Mouse (Mus musculus): ENCODE results near the gene Urad. TPM values are rescaled to one million over a fixed set of nuclear protein-coding genes. Genes with fewer than 3 reads are reported as not detected.
A peak's percentile ranks its signal among the peaks of the same experiment; 100 is the strongest.

Urad gene
- total RNA-seq, 4 experiments from 2014 or later = not detected

DNA sequence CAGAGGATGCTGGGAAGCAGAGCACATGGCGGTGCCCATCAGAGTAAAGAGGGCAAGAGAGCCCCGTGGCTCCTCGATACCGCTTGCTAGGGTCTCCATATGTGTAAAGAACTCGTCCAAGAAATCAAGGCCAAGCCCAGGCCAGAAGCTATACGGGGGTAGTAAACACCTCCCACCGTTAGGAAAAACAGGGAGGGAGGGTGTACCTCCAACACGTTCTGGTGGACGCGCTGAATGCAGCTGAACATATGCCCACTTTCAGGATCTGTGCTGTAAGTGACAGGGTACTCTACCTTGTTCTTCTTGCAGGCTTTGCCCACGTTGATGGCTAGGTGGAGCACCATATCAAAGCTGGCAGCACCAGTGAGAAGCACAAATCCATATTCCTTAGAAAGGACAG is 3.7 kb upstream of the Urad start:
- no peak for DNase-seq (ENCODE audit: low spot score in 2 of 2)

- peak in 1 of 2 experiments; percentile 20 for DNase-seq (ENCODE audit: low spot score in 2 of 2)
Observed at GRCm38 (mm10) chr5:147323237-147323917, 1.1 kb upstream of the Urad start.

- DNase-seq (ENCODE audit: low spot score in 2 of 2) = no peak
Observed at GRCm38 (mm10) chr5:147319653-147320052, 2.6 kb downstream of the Urad start.

- no peak for DNase-seq (ENCODE audit: low spot score in 2 of 2)
Observed at GRCm38 (mm10) chr5:147317991-147318390, 4.2 kb downstream of the Urad start.

GRCm38 (mm10) chr5:147317321-147317720 is 4.9 kb downstream of the Urad start:
- DNase-seq (ENCODE audit: low spot score in 2 of 2) = no peak

DNA sequence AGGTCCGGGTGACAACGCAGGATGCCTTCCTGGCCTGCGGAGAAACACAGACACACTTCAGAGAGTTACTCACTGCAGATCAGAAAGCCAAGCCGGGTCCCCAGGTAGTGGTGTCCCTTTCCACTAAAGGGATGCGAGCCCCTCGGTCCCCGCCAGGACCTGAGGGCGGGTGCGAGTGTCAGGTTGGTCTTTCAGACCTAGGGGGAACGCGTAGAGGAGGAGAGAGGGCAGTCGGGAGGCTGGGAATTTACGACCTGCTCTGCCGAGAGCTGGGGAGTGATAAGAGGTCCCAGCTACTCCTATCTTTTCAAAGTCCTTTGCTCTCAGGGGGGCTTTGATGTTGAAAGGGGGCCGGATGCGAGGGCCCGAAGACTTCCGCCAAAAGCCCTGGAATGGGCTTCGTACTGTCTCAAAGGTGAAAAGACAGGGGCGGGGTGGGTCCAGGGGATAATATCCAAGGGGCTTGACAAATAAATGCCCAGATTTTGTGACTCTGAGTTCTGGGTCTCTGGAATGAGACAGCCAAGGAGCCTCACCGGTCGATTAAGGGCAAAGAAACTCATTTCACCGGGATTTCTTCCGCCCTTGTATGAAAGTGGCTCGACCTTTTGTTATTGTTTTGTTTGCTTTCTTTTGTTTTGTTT is 6.7 kb downstream of the Urad start:
- no peak for DNase-seq (ENCODE audit: low spot score in 2 of 2)

DNA sequence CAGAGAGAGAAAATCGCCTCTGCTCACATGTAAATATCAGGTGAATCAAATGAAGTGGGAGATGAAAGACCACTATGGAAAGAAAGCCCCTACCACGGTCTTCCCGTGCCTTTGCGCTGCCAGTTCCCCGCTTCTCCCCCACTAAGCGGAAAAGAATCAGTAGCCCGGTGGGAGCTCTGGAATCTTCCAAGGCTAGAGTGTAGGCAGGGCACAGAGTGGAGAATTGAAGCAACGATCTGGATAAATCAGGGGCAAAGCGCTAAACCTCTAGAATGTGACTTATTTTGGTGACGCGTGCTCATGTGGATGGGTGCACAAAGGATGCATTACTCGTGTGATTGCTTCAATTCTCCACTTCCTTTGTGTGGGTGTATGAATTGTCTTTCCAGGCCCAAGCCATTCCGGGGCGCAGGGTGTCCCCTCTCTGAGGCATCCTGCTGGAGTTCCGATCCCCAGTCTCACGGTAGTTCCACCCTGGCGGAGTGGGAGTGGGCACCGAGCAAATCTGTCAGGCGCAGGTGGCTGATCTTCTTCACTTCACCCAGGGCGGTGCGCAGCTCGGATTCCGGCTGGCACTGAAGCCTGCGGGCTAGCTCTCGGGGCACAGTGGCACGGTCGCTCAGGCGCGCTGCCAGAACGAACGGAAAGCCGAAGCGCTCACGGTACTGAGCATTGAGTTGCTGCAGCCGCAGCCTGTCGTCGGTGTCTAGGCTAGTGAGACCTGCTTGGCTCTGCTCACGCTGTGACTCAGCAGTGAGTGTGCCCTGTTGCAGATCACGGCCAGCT is 7.4 kb downstream of the Urad start:
- DNase-seq (ENCODE audit: low spot score in 2 of 2) = peak in 1 of 2 experiments; percentile 23

DNA sequence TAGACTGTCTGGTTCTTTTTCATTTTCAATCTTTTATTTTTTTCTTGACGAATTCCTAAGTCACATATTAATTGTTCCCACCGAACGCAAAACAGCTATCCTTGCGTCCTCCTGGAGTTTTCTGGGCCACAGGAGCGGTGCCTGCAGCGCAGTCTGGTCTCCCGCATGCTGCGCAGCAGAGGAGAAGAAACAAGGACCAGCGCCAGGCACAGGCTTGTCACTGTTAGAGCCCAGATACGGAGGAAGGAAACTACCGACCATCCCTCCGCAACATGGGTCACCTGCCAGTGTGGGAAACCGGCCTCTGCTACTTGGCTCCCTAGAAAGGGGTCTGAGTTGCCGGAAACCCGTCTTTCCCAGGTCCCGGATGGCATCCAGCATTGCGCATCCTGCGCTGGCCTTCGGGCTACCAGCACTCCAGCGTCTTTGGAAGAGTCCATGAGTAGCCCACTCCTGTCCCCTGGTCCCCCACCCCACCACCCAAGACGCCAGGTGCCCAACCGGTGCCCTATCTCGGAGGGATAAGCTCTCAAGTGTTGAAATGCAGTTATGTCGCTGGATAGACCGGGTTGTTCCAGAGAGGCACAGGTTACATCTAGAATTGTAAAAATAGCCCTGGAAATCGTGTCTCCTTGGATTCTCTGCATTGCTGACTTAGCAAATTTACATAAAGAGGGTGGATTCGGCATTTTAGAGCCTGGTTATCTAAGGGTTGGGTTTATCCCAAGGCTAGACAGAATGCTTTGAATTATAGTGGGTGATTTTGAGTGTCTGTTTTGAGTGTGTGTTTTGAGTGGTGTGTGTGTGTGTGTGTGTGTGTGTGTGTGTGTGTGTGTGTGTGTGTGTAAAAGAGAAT is 9.2 kb downstream of the Urad start:
- DNase-seq (ENCODE audit: low spot score in 2 of 2) = no peak

DNA sequence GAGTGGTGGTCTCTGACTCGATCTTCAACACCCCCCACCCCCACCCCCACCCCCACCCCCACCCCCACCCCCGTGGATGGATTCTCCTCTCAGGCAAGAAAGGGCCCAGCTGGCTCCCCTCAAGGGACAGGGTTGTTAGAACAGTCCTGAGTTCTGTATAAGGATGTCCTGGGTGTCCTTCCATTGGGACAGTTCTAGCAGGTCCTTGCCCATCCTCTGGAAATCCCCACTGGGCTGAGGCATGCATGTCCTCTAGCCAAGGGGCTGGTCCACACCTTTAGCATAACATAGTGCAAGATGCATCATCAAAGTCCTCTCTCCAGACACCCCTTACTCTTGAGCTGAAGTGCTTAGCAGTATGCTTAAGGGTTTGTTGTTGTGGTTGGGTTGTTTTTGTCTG is 12.5 kb downstream of the Urad start:
- no peak for DNase-seq (ENCODE audit: low spot score in 2 of 2)

- no peak for DNase-seq (ENCODE audit: low spot score in 2 of 2)
Observed at GRCm38 (mm10) chr5:147308451-147308850, 13.8 kb downstream of the Urad start.

DNA sequence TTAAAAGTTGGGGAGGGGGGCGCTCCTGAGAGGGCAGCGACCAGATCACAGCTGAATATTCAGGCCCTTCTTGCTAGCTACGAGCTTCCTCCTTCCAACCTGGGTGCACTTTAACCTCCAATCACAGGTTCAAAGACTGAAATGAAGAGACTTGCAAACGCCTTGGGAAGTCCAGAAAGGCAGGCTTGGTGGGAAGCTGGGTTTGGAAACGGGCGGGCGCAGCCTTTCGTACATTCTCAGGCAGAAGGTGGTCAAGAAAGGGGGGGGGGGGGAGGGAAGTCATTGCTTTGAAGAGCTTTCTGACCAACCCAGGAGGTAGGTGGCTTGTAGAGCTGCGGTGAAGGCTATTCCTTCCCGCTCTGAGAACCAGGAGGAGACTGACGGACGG is 14.8 kb downstream of the Urad start:
- DNase-seq (ENCODE audit: low spot score in 2 of 2) = no peak

DNA sequence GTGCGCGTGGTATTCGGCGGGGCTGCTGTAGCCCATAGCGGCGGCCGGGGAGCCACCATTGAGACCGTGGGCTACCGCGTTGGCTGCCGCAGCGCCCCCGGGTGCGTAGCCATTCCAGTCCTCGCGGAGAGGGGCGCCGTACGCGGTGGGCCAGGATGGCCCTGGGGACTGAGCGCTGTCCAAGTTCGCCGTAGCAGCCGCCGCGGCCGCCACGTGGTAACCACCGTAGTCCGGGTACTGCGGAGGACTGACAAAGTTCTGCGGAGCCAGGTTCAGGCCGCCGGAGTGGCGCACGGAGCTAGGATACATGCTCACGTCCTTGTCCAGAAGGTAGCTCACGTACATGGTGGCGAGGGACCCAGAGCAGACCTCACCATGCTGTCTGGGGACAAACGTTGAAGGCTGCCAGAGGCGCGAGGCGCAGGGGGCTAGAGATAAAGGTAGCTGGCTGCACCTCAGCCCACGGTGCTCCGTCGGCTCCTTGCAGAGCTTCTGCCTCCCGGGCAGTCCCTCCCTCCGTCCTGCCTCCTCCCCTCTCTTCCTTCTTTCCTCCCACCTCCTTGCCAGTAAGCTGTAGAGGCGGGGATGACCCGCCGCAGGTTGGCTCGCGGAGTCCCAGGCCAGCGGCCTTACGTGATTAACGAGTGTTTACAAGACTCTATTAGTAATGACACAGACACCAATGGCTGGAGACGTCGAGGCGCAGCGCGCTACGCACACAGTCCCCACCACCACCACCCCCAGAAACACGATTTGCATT is 15.4 kb downstream of the Urad start, which contains the start of gene Cdx2:
Gene Cdx2, minus strand, starts transcription at position 633 of the 760 bp plus-strand sequence.
- no peak for DNase-seq (ENCODE audit: low spot score in 2 of 2)

GRCm38 (mm10) chr5:147305856-147306637 is 16.2 kb downstream of the Urad start:
- DNase-seq (ENCODE audit: low spot score in 2 of 2) = no peak

DNA sequence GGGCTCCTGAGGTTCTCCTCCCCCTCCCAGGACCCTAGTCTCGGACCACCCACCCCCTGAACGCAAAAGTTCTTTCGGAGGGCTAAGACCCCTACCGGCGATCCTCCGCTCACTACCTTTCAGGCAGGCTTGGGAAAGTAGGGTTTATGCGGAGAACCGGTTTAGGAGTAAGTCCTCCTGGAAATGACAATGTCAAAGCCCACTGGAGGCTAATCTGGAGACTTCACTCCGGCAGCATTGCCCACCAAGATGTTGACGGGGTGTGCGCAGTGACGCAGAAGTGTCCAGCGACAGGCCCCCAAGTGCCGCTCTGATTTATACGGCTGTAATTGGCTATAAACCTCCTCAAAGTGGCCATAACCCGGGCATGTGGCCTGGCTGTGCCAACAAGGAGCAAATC is 17.1 kb downstream of the Urad start:
- no peak for DNase-seq (ENCODE audit: low spot score in 2 of 2)

GRCm38 (mm10) chr5:147304276-147305155 is 17.7 kb downstream of the Urad start:
- DNase-seq (ENCODE audit: low spot score in 2 of 2) = no peak

DNA sequence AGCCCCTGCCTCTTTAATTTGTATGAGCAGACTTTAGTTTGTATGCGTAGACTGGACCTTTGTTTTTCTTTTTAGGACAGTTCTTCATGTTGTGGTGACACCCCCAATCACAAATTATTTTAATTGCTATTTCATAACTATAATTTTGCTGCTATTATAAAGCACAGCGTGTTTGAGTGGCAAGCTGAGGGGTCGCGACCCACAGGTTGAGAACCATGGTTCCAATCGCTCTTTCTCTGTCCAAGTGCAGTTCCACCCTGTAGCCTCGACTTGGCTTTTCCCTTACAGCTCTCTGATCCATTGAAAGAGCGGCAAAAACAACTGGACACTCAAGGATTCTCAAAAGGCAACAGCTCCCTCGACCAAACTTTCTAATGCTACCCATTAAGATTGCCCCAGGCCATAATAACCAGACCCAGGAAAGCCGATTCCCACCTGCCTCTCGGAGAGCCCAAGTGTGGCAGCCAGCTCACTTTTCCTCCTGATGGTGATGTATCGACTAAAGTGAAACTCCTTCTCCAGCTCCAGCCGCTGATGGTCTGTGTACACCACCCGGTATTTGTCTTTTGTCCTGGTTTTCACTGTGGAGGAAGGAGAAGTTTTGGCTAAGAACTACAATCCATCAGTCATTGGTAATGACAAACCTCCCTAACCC is 19.4 kb downstream of the Urad start:
- DNase-seq (ENCODE audit: low spot score in 2 of 2) = no peak

DNA sequence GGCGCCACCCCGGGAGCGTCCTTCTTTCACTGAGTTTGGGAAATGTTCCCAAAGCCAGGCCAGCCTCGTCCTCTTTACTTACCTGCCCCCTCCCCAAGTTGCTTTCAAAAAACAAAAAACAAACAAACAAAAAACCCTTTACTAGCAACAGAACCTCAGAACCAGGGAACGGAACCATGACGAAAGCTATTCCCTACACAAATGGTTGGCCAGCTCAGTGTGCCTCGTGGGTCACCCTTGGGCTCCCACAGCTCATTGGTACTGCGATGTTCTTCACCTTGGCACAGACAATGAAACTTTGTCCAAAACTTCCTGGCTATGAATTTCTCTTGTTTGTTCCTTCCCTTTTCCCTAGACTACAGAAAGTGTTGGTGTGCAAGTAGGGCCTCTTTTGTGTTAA is 20.1 kb downstream of the Urad start:
- DNase-seq (ENCODE audit: low spot score in 2 of 2) = no peak

GRCm38 (mm10) chr5:147301781-147302070 is 20.5 kb downstream of the Urad start:
- DNase-seq (ENCODE audit: low spot score in 2 of 2) = no peak
